Mouse (Mus musculus) cerebellum, adult 9-11 months (tissue): ENCODE results near the gene Tmem91.

Experiments
- DNase-seq: peaks from one replicate; pipeline ENCODE4 v3.0.0; 2022

Tmem91 gene

DNA sequence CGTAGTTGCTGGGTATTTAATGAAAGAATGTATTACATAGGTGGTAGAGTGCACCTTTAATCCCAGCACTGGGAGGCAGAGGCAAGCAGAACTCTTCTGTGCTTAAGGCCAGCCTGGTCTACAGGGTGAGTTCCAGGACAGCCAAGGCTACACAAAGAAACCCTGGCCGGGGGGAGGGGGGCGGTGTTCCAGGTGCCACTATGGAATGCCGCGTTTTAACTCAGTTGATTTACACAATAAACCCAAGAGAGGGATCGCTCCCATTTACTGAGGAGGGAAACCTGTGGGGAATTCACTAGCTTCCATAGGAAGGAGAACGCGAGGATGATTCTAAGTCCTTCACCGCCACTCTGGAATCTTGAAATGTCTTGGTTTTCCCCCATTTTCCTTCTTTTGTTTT lies 5.3 kb downstream of the Tmem91 start:
- DNase-seq = no peak

DNA sequence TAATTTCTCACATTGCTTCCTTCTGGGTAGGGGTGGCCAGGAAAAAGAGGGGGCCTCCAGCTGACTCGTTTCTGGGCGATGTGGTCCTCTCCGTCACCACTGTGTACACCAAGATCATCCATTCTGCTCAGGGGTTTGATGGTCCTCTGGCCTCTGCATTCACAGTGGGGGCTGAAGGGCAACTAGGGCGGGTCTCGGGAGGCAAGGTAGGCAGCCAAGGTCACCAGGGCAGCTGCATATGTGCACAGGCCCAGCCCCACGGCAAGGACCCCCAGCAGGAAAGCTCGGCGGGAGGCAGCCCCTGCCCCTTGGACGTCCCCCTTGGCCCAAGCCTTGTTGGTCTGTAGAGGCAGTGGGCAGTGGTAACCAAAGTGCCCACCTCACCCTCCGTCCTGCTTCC lies 5.8 kb downstream of the Tmem91 start:
- DNase-seq = no peak

DNA sequence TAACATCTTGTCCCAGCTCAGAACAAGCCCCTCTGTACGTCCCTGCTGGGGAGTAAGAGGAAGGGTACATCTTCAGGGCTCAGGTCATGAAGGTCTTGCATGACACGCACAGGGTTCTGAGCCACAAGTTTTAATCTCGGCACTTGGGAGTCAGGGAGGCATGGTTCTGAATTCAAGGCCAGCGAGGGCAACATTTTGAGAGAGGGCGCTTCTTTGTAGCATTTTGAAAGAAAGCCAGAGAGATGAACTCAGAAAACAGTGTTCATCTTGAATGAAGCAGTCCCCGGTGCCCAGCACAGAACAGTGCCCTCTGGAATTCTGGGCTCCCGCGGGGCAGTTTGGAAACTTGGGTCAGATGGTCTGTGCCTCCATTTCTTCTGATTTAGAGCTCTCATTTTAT lies 8.6 kb downstream of the Tmem91 start:
- DNase-seq = no peak

DNA sequence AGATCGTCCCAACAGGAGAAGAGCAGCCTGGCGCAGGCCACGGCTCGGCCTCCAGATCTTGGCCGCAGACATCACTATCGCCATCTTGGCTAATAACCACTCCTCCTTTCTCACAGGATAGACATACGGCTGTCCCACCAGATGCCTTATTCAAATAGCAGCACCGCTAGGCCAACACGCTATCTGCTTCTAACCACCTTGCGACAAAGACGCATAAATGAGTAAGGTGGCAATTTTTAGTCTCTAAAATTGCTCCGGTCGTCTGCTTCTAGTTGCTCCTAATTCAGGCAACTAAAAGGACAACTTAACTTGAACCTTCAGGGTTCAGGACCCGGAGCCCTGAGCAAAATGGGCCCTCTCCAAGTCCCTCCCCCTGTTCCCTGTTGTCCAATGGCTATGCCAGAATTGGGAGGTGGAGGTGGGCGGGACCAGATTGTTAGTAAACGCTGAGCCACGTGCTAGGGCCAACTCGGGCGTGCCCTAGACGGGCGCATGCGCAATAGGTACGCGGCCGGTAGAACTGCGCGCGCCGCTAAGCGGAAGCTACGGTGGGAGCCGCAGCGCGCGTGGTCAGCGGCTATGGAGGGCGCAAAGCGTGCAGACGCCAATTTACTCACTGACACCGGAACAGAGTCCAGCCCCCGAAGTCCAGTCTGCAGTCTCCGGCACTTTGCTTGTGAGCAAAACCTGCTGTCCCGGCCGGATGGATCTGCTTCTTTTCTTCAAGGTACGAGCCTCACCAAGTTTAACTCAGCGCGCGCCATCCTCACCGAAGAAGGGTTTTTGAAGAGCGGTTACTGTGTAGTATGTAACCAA lies 16.1 kb downstream of the Tmem91 start, which contains the start of the genes Bckdha and Exosc5:
Gene Bckdha, minus strand, starts transcription at position 325 of the 816 bp plus-strand sequence.
Gene Exosc5, plus strand, starts transcription at position 508 of the 816 bp plus-strand sequence.
- peak; percentile 100 for DNase-seq

DNA sequence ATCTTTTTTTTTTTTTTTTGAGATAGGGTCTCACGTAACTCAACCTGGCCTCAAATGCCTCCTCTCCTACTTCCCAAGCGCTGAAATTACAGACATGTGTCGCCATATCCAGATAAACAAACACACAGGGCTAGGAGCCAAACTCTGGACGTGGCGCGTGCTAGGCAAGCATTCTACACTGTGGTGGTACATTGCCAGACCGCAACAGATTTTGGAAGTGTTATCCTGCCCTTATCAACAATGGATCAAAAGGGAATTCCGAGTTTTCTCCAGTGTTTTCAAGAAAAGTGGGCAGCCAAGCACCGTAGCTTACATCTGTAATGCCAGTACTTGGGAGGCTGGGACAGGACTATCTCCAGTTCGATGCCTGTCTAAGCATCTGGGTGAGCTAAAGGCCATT lies 17.2 kb downstream of the Tmem91 start:
- DNase-seq = peak; percentile 56

DNA sequence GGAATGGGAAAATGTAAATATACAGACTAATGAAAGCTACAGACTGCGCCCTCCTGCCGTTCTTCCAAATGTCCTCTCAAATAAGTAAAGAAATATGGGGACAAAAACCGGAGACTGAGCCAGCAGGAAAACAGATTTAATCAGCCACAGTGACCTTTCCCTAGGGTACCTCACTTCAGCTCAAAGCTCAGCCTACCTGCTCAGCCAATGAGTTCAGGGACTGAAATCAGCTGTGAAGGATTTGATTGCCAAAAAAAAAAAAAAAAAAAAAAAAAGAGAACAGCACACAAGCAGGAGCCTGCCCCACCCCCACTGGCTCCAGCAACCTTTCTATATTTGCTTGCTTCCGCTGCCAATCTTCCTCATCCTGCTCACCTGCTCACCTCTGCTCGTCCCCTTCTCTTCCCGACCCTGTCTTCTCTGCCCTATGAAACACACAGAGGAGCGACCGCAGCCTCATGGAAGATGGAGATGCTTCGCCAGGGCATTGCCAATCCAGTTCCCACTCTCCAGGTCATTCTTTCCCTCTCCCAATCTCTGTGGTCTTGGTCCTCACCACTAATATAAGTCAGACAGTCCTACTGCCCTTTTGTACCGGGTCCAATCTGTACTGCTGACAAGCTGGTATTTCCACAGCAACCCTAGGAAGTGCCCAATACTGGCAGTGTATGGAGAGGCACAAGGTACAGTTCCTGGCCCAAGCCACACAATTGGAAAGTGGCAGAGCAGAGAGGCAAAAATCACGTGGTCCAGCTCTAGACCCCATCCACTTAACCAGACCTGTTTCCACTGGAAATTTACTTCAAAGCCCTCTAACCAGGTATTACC lies 19.2 kb downstream of the Tmem91 start:
- peak; percentile 73 for DNase-seq

DNA sequence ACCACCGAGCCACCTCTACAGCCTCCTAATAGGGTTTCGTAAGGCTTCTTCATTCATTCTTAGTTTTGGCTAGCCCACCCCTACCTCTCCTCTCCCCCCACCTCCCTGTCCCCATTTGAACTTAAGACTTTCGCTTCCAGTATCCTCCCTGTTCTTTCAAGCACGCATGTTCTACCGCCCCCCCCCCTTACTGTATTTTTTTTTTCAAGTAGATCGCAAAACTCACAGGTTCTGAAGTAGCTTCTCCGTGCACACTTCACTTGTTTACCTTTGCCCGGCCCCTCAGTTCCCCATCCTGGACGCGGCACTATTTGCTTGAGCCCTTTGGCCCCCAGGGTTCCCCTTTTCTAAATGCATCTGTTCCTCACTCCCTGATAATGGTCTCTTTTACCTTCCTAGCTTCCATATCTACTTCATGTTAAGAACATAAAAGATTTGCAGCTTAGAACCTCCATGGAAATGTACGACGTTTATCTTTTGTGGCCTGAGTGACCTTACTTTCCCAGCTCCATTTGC lies 22.7 kb downstream of the Tmem91 start:
- no peak for DNase-seq

DNA sequence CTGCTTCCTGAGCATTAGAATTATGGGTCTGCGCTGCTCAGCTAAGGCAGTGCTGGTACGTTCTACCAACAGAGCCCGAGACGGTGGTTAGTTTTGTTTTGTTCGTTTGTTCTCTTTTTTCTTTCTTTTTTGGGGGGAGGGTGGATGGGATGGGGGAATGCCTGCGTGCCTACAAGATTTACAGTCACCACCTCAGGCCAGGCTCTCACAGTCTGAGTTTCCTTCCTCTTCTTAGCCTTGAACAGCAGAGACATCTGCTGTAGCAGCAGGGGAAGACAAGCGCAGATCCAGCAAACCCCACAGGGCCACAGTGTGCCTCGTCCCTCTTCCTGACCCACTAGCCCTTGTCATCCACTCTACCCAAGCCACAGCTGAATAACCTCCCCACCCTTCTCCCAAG lies 23.7 kb downstream of the Tmem91 start:
- no peak for DNase-seq

DNA sequence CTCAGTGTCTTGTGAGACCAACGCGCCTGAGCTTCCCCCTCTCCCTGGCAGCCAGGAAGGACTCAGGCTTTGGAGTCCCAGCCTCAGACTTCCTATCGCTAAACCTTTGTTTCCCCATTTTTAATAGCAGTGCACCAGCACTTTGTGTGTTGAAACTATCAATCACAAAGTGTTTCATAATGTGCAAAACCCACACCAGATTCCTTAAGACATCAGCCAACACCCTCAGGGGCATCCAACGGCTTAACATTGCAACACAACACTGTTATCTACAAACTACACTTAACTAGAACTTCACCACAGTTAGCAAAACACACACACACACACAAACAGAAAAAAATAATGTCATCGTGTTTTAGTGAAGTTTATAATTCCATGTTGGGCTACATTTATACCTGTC lies 25.1 kb downstream of the Tmem91 start:
- DNase-seq = no peak

DNA sequence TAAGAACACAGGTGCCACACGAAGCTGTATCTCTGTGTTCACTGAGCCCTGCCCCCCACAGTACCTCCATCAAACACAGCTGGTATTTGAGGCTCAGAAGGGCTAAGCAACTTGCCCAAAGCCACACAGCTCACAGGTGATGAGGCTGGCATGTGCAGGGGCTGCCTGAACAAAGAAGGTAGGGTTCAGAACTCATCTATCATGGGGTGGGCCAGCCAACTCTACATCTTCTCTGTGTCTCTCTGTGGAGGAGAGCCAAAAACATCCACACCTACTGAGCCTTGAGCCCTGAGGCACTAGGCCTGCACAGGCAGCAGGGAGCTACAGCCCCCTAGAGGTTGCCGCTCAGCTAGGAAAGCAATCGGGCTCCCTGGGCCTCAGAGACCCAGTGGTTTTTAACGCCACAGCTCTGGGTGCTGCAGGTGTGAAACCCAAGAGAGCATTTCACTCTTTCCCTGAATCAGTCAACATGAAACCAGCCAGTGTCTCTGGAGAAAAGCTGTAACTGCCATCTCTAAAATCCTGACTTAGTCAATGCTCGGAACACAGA lies 27.3 kb downstream of the Tmem91 start:
- no peak for DNase-seq

DNA sequence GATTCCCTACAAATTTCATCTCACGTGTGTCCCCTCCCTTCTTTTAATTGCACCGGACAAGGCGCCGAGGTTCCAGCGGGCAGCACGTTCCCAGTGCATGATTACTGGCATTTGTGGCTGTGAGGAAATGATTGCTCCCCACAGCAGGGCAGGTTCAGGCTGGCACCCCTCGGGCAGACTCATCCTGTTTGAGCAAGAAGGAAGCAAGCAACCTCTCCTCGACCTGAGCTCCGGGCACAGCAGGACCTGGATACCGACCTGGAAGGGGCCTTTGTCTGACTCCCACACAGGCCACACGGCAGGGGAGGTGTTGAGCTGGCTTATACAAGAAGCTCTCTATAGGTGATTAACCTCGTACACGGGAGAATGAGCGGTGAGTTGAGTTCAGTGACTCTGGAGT lies 29.9 kb downstream of the Tmem91 start:
- DNase-seq = no peak

DNA sequence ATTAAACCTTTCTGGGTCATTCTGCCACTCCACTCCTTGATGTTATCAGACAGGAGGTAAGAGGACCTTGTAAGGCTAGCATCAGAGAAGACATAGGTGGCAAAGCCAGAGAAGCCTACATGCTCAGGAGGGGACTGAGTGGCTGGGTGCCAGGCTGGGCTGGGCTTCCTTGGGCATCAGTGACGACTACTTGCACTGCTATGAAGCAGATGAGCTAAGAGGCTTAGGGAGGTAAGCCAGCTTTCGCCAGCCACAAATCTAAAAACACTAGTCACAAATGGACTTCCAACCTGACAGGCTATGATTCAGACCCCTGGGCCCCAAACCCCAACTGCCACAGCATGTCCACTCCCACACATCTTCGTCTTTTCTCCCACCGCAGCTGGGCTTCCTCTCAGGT lies 30.3 kb downstream of the Tmem91 start:
- no peak for DNase-seq

DNA sequence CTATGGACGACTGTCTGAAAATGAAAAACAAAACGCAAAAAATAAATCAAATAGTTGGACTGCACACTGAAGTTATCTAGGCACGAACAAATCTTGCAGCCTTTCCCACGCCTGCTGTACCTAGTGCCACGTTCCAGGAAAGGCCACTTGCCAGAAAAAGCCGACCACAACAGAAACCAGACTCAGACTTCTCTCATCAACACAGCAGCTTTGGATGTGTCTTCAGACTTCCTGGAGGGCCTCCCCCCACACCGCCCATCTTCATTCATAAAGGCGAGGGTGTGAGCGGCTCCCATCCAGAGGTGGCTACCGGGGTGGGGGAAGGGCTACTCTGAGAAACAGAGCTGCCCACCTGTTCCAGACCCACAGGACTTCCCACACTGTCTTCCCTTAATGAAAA lies 30.8 kb downstream of the Tmem91 start:
- no peak for DNase-seq

DNA sequence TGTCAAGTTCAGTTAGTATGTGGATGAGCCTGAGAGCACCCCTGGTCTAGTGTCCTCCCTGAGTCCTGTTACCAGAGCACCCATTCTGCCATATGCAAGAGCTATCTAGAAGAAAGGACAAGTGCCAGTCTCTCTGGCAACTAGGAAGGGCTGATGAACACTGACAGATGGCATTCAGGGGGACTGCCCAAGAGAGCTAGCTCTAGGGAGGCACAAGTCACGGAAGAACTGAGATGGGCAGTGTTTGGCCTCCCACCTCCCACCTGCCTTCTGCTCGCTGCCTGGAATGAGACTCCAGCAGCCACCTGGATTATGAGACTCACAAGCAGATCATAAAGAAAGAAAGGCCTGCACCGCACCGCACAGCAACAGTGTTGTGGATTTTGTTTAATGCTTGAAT lies 35.2 kb downstream of the Tmem91 start:
- DNase-seq = peak; percentile 78

DNA sequence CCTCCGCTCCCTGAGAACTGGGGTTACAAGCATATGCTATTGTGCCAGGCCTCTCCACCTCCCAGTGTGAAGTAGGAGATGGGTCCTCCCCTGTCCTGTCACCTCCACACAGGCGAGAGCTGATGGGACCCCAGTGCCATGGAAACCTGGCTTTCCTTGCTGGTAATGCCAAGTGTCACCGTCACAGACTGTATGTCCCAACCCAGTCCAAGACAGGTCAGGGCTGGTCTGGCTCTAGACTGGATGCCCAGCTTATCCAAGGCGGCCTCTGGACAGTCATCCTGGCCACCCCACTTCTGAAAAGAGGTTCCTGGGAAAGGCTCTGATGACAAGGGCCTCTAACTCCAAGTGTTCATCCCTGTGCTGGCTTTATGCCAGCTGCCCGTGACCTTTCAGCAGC lies 37.9 kb downstream of the Tmem91 start:
- DNase-seq = no peak

DNA sequence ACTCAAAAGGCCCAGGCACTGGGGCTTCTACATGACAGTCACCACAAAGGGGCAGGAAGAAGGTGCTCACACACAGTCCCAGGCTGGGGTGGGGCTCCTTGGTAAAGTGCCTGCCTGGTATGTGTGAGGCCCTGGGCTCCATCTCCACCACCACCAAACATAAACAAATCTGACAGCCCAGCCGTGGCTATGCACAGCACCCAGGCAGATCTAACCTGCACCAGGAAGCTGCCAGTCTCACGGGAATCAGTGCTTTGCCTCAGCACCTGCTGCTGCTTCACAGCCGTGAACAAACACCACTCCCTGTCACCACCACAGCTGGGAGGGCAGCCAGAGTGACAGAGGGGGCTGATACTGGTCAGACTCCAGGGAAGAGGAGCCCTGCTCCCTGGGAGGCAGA lies 38.6 kb downstream of the Tmem91 start:
- no peak for DNase-seq

DNA sequence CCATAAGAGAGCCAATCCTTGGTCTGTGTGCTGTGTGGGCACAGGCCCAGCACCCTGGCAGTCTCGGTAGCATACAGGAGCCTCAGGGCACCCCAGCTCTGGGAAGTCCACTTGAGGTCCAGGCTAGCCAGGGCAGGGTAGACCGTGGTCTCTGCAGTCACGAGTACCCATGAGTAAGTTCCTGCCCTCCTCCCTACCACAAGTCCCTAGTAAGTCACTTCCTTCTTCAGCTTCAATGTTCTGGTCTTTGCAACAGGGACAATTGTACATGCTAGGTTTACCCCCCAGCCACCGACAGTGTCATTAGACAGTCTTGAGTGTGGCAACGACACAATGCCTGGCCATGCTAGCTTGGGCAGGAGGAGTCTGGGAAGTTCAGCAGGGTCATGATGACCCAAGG lies 42.3 kb downstream of the Tmem91 start:
- no peak for DNase-seq

DNA sequence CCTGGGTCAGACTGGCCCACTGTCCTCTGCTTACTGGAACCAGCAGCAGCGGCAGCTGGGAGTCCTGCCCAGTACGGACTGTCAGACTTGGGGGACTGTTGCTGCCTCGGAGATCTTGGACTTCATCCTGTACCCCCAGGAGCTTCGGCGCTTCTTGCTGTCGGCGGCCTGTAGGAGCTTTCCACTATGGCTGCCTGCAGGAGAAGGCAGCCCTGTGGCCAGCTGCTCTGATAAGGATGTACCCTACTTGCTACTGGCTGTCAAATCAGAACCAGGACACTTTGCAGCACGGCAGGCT lies 46.7 kb downstream of the Tmem91 start:
- DNase-seq = peak; percentile 41

DNA sequence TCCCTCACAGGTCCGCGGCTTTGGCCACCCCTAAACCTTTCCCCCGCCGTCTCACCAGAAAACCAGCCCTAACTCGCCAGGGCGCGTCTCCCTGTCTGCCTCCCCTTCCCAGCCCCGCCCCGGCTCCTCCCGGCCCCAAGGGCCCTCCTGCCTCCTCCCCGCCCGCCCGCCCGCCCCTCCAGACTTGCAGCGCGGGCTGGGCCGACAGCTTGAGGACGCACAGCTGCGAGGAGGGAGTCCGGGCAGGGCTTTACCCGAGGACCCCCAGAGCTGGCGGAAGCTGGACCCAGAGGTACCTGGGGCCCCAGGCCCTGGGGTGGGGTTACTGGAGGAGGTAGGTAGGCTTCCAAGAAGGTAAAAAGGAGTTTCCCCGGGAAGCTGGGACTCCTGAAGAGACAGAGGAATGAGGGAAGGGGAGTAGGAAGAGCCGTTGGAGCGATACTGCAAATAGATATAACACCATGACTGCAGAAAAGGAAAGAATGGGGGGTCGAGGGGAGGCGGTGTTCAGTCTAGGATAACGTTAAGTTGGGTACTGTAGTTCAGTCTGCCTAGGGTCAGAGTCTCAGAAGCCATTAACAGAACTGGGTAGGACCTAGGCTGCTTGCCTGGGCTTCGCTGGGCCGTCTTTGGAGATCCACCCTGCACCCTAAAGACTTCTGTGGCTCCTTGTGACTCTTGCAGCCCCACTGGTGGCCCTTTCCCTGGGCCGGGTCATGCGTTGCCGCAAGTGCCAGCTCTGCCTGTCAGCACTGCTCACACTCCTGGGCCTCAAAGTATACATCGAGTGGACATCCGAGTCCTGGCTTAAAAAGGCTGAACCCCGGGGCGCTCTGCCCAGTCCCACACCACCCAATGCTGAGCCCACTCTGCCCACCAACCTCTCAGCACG lies 47.3 kb downstream of the Tmem91 start:
- DNase-seq = peak; percentile 37

DNA sequence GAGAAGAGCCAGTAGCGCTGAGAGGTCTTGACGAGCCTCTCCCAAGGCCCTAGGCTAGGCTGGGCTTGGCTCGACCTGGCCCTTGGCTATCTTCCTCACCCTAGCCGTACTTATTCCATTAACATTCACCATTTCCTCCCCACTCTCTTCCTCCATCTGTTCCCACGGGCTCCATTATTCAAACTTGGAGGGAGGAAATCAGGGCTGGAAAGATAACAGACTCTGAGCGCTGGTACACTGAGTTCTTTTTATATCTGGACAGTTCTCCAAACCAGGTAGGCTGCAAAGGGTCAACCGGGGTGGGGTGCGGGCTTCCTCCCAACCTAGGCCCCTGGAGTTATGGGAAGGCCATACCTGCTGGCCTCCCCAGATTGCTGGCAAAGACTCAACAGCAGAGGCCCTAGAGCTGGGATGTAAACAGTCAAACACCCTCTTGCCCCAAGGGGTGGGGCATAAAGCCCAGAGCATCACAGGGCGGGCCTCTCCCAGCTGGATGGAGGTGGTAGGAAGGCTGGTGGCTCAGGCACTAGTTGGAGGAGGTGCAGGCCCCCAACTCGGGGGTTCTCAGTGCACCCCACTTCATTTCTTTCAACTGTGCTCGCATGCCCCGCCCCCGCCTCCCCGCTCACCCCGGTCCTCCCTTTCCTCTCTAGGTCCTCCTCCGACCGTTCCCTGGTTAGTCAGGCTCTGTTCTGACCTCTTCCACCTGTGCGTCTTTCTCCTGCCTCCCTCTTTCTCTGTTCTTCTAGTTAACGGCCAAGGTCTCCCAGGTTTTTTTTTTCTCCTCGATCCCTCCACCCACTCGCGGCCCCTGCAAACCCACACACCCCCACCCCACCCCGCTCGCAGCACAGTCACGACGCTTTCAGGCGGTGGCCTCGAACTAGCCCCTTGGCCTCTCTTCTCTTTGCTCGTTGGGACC lies 48.2 kb downstream of the Tmem91 start, which contains the start of gene B3gnt8:
Gene B3gnt8, plus strand, starts transcription at position 146 of the 922 bp plus-strand sequence.
- peak; percentile 73 for DNase-seq

DNA sequence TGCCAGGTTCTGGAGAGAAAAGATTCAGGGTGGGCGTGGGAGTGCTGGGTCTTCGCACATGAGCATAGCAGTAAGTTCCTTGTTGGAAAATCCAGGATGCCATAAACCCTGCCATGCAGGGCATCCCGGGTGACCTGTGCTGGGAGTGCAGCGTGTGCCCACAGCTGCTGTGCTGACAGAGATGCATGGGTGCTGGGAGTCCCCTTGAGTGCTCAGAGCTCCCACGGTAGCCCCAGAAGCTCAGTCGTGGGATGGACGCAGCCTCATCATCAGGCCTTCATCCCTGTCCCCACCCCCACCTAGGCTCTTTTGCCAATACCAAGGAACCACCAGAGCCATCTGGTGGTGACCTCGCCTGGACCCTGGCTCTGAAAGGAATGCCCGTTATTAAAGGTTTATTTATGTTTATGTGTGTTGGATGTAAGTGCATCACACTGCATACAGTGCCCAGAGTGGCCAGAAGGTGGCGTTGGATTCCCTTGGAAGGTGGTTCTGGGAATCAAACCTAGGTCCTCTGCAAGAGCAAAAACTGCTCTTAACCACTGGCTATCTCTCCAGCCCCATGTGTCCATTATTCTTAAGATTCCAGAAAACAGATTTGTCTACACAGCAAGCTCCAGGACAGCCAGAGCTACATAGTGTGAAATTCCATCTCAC lies 49.2 kb downstream of the Tmem91 start:
- DNase-seq = peak; percentile 48
